Mouse (Mus musculus) liver, embryonic 11.5 days (tissue): ENCODE results near the gene CK137956. TPM values are rescaled to one million over a fixed set of nuclear protein-coding genes. Genes with fewer than 3 reads are reported as not detected.

Experiments used
- ATAC-seq: fragments of 200-750 bp; cut with Nextera tagmentation; replicated peaks from 2 replicates; pipeline ENCODE4 v1.8.0; 2017; ENCODE audit warnings: moderate number of reproducible peaks, mild to moderate bottlenecking, moderate TSS enrichment, moderate library complexity; ENCODE audit not compliant: low FRiP score
- DNase-seq: peaks from one replicate; pipeline ENCODE4 v3.0.0-alpha.2; 2017; ENCODE audit warnings: low spot score
- H3K27ac ChIP-seq: fragments of 300-500 bp; sonication (generic); 2 replicates; pipeline ENCODE4 v1.5.1; 2014; ENCODE audit warnings: mild to moderate bottlenecking, low read depth, low read length, control low read depth
- H3K27me3 ChIP-seq: fragments of 300-500 bp; sonication (generic); replicated peaks from 2 replicates; pipeline ENCODE4 v1.6.1; 2014; ENCODE audit warnings: low read length, mixed read lengths; ENCODE audit not compliant: control insufficient read depth, insufficient read depth
- H3K36me3 ChIP-seq: fragments of 300-500 bp; sonication (generic); 2 replicates; pipeline ENCODE4 v1.6.1; 2014; ENCODE audit warnings: mild to moderate bottlenecking, low read length, moderate library complexity, mixed read lengths; ENCODE audit not compliant: control insufficient read depth, insufficient read depth
- H3K4me1 ChIP-seq: fragments of 300-500 bp; sonication (generic); replicated peaks from 2 replicates; pipeline ENCODE4 v1.6.1; 2014; ENCODE audit warnings: low read length, mixed read lengths; ENCODE audit not compliant: control insufficient read depth, insufficient read depth
- H3K4me2 ChIP-seq: fragments of 300-500 bp; sonication (generic); 2 replicates; pipeline ENCODE4 v1.6.1; 2014; ENCODE audit warnings: mild to moderate bottlenecking, control low read depth, moderate library complexity
- H3K4me3 ChIP-seq: fragments of 300-500 bp; sonication (generic); 2 replicates; pipeline ENCODE4 v1.5.1; 2014; ENCODE audit warnings: low read depth, low read length, control low read depth
- H3K9ac ChIP-seq: fragments of 300-500 bp; sonication (generic); 2 replicates; pipeline ENCODE4 v1.6.1; 2014; ENCODE audit warnings: low read depth, low read length, control low read depth
- H3K9me3 ChIP-seq: fragments of 300-500 bp; sonication (generic); 2 replicates; pipeline ENCODE4 v1.6.1; 2016; ENCODE audit warnings: low read length, inconsistent platforms, mixed read lengths; ENCODE audit not compliant: control insufficient read depth
- WGBS: fragments of 180-500 bp; shearing (Covaris S2); extraction: QIAGEN DNeasy Blood & Tissue Kit; methylation state at CpG from one replicate; pipeline ENCODE4 v1.1.7; 2014; 5-methylcytosine and 5-hydroxymethylcytosine counted together
- polyA plus RNA-seq: library from polyadenylated mRNA; unstranded; fragments of >200 nt; fragmentation: Nextera tagmentation; extraction: Ambion mirVana; gene quantifications from 2 replicates; pipeline ENCODE4 v1.2.1, GENCODE M21; 2014

CK137956 gene
- polyA plus RNA-seq, 1 experiment from 2014 or later, result not detected

GRCm38 (mm10) chr4:127987270-127987669 is 16.5 kb upstream of the CK137956 start:
- DNase-seq, result no peak
- Histone ChIP-seq H3K4me3 (no peak overlapping the region), H3K4me1 (no peaks in the 10 kb centered on the region), H3K9me3 (no peaks in the 10 kb centered on the region), H3K36me3 (no peaks in the 10 kb centered on the region), H3K4me2 (no peak overlapping the region), H3K27ac (no peak overlapping the region), H3K27me3 (peaks cover 60% of the 10 kb centered on the region), H3K9ac (no peak overlapping the region)
- WGBS, result 12% methylated on average over 10 of the region's 10 CpGs
- no peak for ATAC-seq

DNA sequence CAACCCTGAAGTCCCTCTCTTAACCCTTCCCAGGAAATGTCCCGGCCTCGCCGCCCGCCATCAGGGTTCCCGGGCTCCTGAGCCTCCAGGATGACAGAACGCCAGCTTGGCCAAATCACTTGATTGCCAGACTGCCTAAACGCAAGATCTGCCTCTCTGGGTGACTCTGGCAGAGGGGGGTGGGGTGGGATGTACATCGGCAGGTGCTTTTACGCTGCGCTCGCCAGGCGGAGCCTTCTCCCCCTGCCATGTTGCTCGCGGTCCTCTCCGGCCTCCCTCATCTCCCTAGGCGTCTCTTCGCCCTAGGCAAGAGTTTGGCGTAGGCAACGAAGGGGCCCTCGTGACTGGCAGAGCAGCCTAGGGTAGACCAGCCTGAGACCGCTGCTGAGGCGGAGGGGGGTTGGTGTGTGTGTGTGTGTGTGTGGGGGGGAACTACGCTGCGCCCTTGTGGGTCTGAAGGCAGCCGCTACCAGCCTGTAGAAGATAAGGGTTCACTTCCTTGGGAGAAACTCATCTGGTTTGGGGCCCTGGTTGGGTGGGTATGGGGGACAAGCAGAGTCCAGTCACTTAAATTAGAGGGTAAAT is 15.8 kb upstream of the CK137956 start:
- H3K4me3 ChIP-seq, result no peak overlapping the region
- no peaks in the 10 kb centered on the region for H3K9me3 ChIP-seq
- ATAC-seq (no peak), DNase-seq (no peak)
- no peak overlapping the region for H3K27ac ChIP-seq
- H3K9ac ChIP-seq, result no peak overlapping the region
- peaks cover 60% of the 10 kb centered on the region for H3K27me3 ChIP-seq
- no peaks in the 10 kb centered on the region for H3K36me3 ChIP-seq
- H3K4me1 ChIP-seq, result no peaks in the 10 kb centered on the region
- 4% methylated on average over 25 of the region's 25 CpGs for WGBS
- no peak overlapping the region for H3K4me2 ChIP-seq

DNA sequence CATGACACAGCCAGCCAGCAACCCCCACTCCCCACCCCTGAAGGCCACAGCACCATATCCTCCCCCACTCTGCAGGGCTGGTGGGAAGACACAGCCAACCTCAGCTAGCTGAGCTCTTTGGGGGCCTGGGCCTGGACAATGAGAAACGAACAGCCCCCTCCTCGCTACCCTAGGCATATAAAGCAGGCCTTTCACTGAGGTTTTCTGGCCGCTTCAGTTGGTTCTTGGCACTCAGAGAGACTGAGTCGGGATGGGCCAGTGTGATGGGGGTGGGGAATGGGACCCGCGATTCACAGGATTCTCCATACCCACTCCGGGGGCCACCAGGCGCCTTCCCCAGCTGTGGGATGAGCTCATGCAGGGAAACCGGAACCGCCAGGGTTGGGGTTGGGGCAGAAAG is 15.1 kb upstream of the CK137956 start:
- no peak for ATAC-seq
- H3K36me3 ChIP-seq, result no peaks in the 10 kb centered on the region
- H3K4me3 ChIP-seq, result no peak overlapping the region
- H3K9me3 ChIP-seq, result no peaks in the 10 kb centered on the region
- peaks cover 59% of the 10 kb centered on the region for H3K27me3 ChIP-seq
- H3K4me2 ChIP-seq, result no peak overlapping the region
- no peak for DNase-seq
- no peaks in the 10 kb centered on the region for H3K4me1 ChIP-seq
- WGBS, result 13% methylated on average over 10 of the region's 10 CpGs
- no peak overlapping the region for H3K9ac ChIP-seq
- H3K27ac ChIP-seq, result no peak overlapping the region

DNA sequence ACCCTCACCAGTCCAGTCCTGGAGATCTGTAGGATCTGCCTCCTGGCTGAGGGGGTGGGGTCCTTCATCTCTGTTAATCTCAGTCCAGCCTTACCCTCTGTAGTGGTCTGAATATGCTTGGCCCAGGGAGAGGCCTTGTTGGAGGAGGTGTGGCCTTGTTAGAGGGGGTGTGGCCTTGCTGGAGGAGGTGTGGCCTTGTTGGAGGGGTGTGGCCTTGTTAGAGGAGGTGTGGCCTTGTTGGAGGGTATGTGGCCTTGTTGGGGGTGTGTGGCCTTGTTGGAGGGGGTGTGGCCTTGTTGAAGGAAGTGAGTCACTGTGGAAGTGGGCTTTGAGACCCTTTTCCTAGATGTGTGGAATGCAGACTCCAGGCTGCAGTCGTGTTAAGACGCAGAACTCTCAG is 13.7 kb upstream of the CK137956 start:
- Histone ChIP-seq H3K9me3 (no peaks in the 10 kb centered on the region), H3K4me1 (no peaks in the 10 kb centered on the region), H3K27ac (no peak overlapping the region), H3K9ac (no peak overlapping the region), H3K4me3 (no peak overlapping the region), H3K27me3 (peaks cover 44% of the 10 kb centered on the region), H3K36me3 (no peaks in the 10 kb centered on the region), H3K4me2 (no peak overlapping the region)
- 76% methylated on average over 2 of the region's 2 CpGs for WGBS
- DNase-seq (no peak), ATAC-seq (no peak)

DNA sequence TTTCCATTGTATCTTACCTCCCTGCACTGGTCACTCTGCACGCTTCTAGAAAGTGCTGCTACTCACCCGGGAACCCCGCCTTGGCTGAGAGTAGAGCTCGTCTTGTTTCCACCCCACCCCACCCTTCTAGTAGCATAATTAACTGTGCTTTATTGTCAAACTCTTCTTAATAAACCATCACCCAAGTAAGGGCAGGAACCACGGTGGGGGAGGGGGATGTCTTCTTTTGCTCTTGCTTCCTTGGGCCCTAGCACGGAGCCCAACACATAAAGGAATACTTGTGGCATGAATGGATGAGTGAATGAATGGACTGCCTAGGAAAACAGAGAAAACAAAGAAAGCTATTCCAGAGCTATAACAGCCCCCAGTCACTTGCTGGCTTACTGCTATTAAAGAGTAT is 10.4 kb upstream of the CK137956 start:
- no peak overlapping the region for H3K27ac ChIP-seq
- DNase-seq (no peak), ATAC-seq (no peak)
- no peaks in the 10 kb centered on the region for H3K9me3 ChIP-seq
- no peak overlapping the region for H3K4me2 ChIP-seq
- WGBS, result 90% methylated on average over 6 of the region's 6 CpGs
- no peaks in the 10 kb centered on the region for H3K36me3 ChIP-seq
- peaks cover 11% of the 10 kb centered on the region for H3K27me3 ChIP-seq
- no peak overlapping the region for H3K4me3 ChIP-seq
- H3K9ac ChIP-seq, result no peak overlapping the region
- no peaks in the 10 kb centered on the region for H3K4me1 ChIP-seq

DNA sequence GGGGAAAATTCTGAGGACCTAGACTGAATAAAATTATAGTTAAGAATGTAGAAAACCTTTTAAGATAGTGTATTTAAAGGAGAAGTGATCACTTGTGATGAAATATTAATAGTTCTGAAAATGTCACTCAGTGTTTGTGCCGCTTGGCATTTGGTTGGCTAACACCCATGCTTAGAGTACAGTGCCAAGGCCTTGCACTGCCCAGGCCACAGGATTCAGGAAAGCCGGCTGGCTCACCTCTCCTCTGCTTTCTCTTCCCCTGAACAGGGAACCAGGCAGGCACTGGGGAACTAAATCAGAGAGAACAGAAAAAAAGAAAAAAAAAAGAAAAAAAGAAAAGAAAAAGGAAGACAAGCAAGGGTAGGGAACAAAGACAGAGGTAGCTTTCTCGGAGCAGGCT is 2.2 kb upstream of the CK137956 start:
- 78% methylated on average over 3 of the region's 3 CpGs for WGBS
- no peak for DNase-seq
- Histone ChIP-seq H3K27ac (no peak overlapping the region), H3K27me3 (peaks cover 31% of the 10 kb centered on the region), H3K4me2 (no peak overlapping the region), H3K4me1 (no peaks in the 10 kb centered on the region), H3K4me3 (no peak overlapping the region), H3K36me3 (no peaks in the 10 kb centered on the region), H3K9me3 (no peaks in the 10 kb centered on the region), H3K9ac (no peak overlapping the region)
- no peak for ATAC-seq

DNA sequence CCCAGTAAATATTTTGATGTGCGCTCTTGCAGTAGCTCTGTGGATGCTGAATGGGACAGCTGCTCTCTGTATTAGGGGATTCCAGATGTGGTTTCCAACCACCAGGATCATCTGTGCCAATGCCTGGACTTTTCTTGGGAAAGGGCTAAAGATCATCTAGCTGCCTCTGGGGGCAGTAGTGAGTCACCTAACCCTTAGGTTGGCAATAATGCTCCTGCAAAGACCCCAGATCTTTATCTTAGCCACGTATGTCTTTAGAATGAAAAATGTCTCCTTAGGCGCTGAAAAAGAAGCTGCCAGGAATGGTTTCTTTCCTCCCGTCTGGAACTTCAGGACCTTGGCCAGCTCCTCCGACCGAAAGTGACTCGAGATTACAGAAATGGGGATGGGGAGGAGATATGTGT is 731 bp downstream of the CK137956 start:
- H3K9me3 ChIP-seq, result no peaks in the 10 kb centered on the region
- H3K27me3 ChIP-seq, result peaks cover 31% of the 10 kb centered on the region
- no peak overlapping the region for H3K4me3 ChIP-seq
- no peak overlapping the region for H3K27ac ChIP-seq
- no peak overlapping the region for H3K4me2 ChIP-seq
- DNase-seq, result no peak
- H3K36me3 ChIP-seq, result no peaks in the 10 kb centered on the region
- WGBS, result 4% methylated on average over 7 of the region's 7 CpGs
- no peak for ATAC-seq
- H3K4me1 ChIP-seq, result no peaks in the 10 kb centered on the region
- H3K9ac ChIP-seq, result no peak overlapping the region

DNA sequence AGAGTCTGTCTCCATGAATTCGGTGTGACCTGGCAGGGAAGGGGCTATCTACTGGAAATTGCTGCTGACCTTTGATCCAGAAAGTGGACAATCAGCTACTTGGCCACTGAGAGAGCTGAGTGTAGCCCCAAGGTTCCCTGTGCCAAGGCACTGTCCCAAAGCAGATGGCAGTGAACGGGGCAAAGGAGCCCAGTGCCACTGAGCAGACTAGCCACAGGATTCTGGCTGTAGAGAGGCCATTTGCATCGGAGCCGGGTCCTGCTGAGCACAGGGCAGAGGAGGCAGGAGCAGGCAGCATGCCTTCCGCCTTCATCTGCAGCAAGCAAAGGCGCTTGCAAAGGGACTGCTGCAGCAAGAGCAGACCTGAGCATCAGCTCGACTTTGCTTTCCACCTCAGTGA is 1.6 kb downstream of the CK137956 start:
- no peak overlapping the region for H3K4me2 ChIP-seq
- H3K4me1 ChIP-seq, result no peaks in the 10 kb centered on the region
- H3K4me3 ChIP-seq, result no peak overlapping the region
- H3K27me3 ChIP-seq, result peaks cover 31% of the 10 kb centered on the region
- no peak for ATAC-seq
- H3K9me3 ChIP-seq, result no peaks in the 10 kb centered on the region
- no peaks in the 10 kb centered on the region for H3K36me3 ChIP-seq
- DNase-seq, result no peak
- WGBS, result 12% methylated on average over 7 of the region's 7 CpGs
- H3K9ac ChIP-seq, result no peak overlapping the region
- no peak overlapping the region for H3K27ac ChIP-seq

DNA sequence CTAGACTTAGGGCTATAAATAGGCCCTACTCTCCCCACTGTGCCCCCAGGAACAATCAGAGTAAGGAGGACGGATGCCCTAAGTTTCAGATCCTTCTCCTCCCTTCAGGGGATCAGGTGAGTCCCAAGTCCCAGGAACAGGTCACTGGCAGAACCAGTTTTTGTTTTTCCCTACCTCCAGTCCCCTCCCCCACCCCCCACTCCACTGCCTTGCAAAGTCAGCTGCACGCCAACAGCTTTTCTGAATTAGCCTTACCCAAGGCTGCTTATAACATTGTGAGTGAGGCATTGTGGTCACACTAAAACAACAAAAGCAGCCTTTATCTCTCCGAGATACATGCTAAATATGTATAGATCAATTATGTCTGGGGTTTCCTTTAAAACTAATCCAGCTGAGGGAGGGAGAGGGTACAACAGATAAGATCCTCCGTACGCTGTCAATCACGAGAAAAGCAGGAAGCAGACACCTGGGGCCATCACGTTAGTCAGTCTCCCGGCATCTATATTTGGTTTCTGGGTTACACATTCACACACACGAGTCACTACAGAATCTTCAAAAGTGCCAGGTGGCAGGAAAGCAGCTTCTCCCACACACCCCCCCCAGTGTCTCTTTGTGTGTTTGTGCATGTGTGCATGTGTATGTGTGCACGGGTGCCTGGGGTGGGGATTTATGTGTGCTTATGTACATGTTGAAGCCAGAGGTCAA is 17.6 kb downstream of the CK137956 start:
- Histone ChIP-seq H3K9me3 (no peaks in the 10 kb centered on the region), H3K27ac (no peak overlapping the region), H3K4me3 (no peak overlapping the region), H3K9ac (no peak overlapping the region), H3K27me3 (no peaks in the 10 kb centered on the region), H3K4me1 (no peaks in the 10 kb centered on the region), H3K4me2 (no peak overlapping the region), H3K36me3 (no peaks in the 10 kb centered on the region)
- ATAC-seq (no peak), DNase-seq (no peak)
- 39% methylated on average over 10 of the region's 10 CpGs for WGBS
